Mouse (Mus musculus): ENCODE results near the gene Akt1s1. TPM values are rescaled to one million over a fixed set of nuclear protein-coding genes. Genes with fewer than 3 reads are reported as not detected.
A peak's percentile ranks its signal among the peaks of the same experiment; 100 is the strongest.

Gene Akt1s1
- polyA plus RNA-seq, 1 experiment from 2014 or later: 69.0 TPM

GRCm38 (mm10) chr7:44814952-44815553 lies 33.7 kb upstream of the Akt1s1 start:
- Histone ChIP-seq H3K4me3 (ENCODE audit: low read depth, low read length) (peak overlapping the region; percentile 86), H3K27ac (replicated peaks; ENCODE audit: low read depth, low read length) (peak overlapping the region; percentile 97; the same call in 1 of the 2 replicates), H3K4me2 (ENCODE audit: low read depth, low read length) (peak overlapping the region; percentile 76), H3K9me3 (ENCODE audit: control insufficient read depth, low read length) (no peaks in the 10 kb centered on the region), H3K4me1 (ENCODE audit: control insufficient read depth, insufficient read depth, low read length) (peaks cover 20% of the 10 kb centered on the region), H3K36me3 (ENCODE audit: control insufficient read depth, insufficient read depth, low read length) (peaks cover 18% of the 10 kb centered on the region), H3K27me3 (replicated peaks; ENCODE audit: control insufficient read depth, insufficient read depth, low read length) (no peaks in the 10 kb centered on the region), H3K9ac (ENCODE audit: low read depth, low read length) (peak overlapping the region; percentile 99)
- WGBS: 31% methylated on average over 14 of the region's 14 CpGs
- DNase-seq (ENCODE audit: low spot score) (no peak), ATAC-seq (ENCODE audit: low read depth) (no peak)

- Histone ChIP-seq H3K9me3 (ENCODE audit: control insufficient read depth, low read length) (no peaks in the 10 kb centered on the region), H3K36me3 (ENCODE audit: control insufficient read depth, insufficient read depth, low read length) (peaks cover 18% of the 10 kb centered on the region), H3K9ac (ENCODE audit: low read depth, low read length) (peak within 1 kb of the TSS; percentile 99), H3K4me2 (ENCODE audit: low read depth, low read length) (peak within 1 kb of the TSS; percentile 76), H3K27me3 (replicated peaks; ENCODE audit: control insufficient read depth, insufficient read depth, low read length) (no peaks in the 10 kb centered on the region), H3K27ac (replicated peaks; ENCODE audit: low read depth, low read length) (peak within 1 kb of the TSS; percentile 97), H3K4me3 (ENCODE audit: low read depth, low read length) (peak within 1 kb of the TSS; percentile 86), H3K4me1 (ENCODE audit: control insufficient read depth, insufficient read depth, low read length) (peaks cover 20% of the 10 kb centered on the region)
- under 1% methylated on average over 46 of the region's 62 CpGs for WGBS
- DNase-seq (ENCODE audit: low spot score) (peak; percentile 99), ATAC-seq (ENCODE audit: low read depth) (peak; percentile 94)
Measured at GRCm38 (mm10) chr7:44815721-44816469, 32.9 kb upstream of the Akt1s1 start, which contains the start of the genes Nup62 and Il4i1. Nup62 (plus strand) TSS chr7:44816088. Il4i1 (plus strand) TSS chr7:44816387.

DNA sequence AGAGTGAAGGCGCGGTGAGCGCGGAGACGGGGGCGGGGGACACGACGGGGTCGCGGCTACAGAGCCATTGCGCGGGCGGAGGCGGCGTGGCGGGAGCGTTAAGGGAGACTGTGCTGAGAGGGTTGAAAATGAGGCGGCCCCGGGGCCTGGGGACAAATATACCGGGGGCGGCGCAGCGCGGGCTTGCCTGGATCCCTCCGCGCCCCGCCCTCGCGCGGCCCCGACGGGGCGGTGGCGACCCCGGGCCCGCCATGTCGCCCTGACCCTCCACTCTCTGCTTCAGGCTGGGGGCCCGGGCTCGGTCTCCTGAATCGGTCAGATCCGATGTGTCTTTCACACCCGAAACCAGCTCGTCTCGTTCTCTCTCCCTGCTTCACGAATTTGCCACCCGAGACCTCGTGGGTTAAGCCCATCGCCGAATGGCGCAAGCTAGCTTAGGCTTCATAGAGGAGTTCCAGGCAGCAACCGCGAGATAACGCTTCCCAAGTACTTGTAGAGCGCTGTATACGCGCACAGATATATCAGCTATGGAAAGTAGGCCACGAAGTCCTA lies 32.2 kb upstream of the Akt1s1 start, which contains the start of gene Atf5:
Atf5 (minus strand) TSS at position 189 of the 552 bp plus-strand sequence.
- ATAC-seq (ENCODE audit: low read depth) (peak; percentile 24), DNase-seq (ENCODE audit: low spot score) (peak; percentile 74)
- Histone ChIP-seq H3K9ac (ENCODE audit: low read depth, low read length) (peak within 1 kb of the TSS; percentile 99), H3K4me3 (ENCODE audit: low read depth, low read length) (peak within 1 kb of the TSS; percentile 86), H3K4me2 (ENCODE audit: low read depth, low read length) (peak within 1 kb of the TSS; percentile 76), H3K36me3 (ENCODE audit: control insufficient read depth, insufficient read depth, low read length) (peaks cover 18% of the 10 kb centered on the region), H3K27me3 (replicated peaks; ENCODE audit: control insufficient read depth, insufficient read depth, low read length) (no peaks in the 10 kb centered on the region), H3K27ac (replicated peaks; ENCODE audit: low read depth, low read length) (peak within 1 kb of the TSS; percentile 97), H3K4me1 (ENCODE audit: control insufficient read depth, insufficient read depth, low read length) (peaks cover 20% of the 10 kb centered on the region), H3K9me3 (ENCODE audit: control insufficient read depth, low read length) (no peaks in the 10 kb centered on the region)
- under 1% methylated on average over 22 of the region's 57 CpGs for WGBS

DNA sequence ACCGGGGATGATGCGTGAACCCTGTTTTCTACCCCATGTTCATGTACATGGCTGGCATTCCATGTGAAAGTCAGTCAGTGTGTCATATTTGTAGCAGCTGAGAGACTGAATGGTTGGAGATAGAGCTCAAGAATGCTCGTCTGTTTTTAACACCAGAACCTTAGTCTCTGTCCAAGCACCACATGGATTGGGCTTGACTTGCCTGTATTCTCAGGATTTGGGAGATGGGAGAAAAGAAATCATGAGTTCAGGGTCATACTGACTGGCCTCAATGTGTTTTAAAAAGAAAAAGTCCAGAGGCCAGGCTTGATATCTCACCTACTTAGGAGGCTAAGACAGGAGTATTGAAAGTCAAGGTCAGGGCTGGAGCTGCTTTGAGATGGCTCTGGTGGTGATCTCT lies 31.4 kb upstream of the Akt1s1 start:
- no peak for ATAC-seq (ENCODE audit: low read depth)
- Histone ChIP-seq H3K4me3 (ENCODE audit: low read depth, low read length) (peak overlapping the region; percentile 86), H3K9ac (ENCODE audit: low read depth, low read length) (peak overlapping the region; percentile 99), H3K4me1 (ENCODE audit: control insufficient read depth, insufficient read depth, low read length) (peaks cover 20% of the 10 kb centered on the region), H3K27ac (replicated peaks; ENCODE audit: low read depth, low read length) (peak overlapping the region; percentile 97), H3K9me3 (ENCODE audit: control insufficient read depth, low read length) (no peaks in the 10 kb centered on the region), H3K4me2 (ENCODE audit: low read depth, low read length) (peak overlapping the region; percentile 76), H3K36me3 (ENCODE audit: control insufficient read depth, insufficient read depth, low read length) (peaks cover 9% of the 10 kb centered on the region), H3K27me3 (replicated peaks; ENCODE audit: control insufficient read depth, insufficient read depth, low read length) (no peaks in the 10 kb centered on the region)
- 30% methylated on average over 3 of the region's 3 CpGs for WGBS
- DNase-seq (ENCODE audit: low spot score): no peak

- H3K4me2 ChIP-seq (ENCODE audit: low read depth, low read length): peak overlapping the region; percentile 76
- H3K27ac ChIP-seq (replicated peaks; ENCODE audit: low read depth, low read length): no peak overlapping the region; the same call in 1 of the 2 replicates
- peaks cover 5% of the 10 kb centered on the region for H3K36me3 ChIP-seq (ENCODE audit: control insufficient read depth, insufficient read depth, low read length)
- ATAC-seq (ENCODE audit: low read depth) (no peak), DNase-seq (ENCODE audit: low spot score) (no peak)
- peak overlapping the region; percentile 86 for H3K4me3 ChIP-seq (ENCODE audit: low read depth, low read length)
- no peaks in the 10 kb centered on the region for H3K9me3 ChIP-seq (ENCODE audit: control insufficient read depth, low read length)
- H3K27me3 ChIP-seq (replicated peaks; ENCODE audit: control insufficient read depth, insufficient read depth, low read length): no peaks in the 10 kb centered on the region
- peaks cover 20% of the 10 kb centered on the region for H3K4me1 ChIP-seq (ENCODE audit: control insufficient read depth, insufficient read depth, low read length)
- peak overlapping the region; percentile 99 for H3K9ac ChIP-seq (ENCODE audit: low read depth, low read length)
- WGBS: 49% methylated on average over 2 of the region's 2 CpGs
Measured at GRCm38 (mm10) chr7:44818164-44818563, 30.6 kb upstream of the Akt1s1 start.

GRCm38 (mm10) chr7:44818751-44819235 lies 30.0 kb upstream of the Akt1s1 start:
- peaks cover 20% of the 10 kb centered on the region for H3K4me1 ChIP-seq (ENCODE audit: control insufficient read depth, insufficient read depth, low read length)
- peaks cover 4% of the 10 kb centered on the region for H3K36me3 ChIP-seq (ENCODE audit: control insufficient read depth, insufficient read depth, low read length)
- H3K4me2 ChIP-seq (ENCODE audit: low read depth, low read length): peak overlapping the region; percentile 76
- 37% methylated on average over 6 of the region's 6 CpGs for WGBS
- H3K27me3 ChIP-seq (replicated peaks; ENCODE audit: control insufficient read depth, insufficient read depth, low read length): no peaks in the 10 kb centered on the region
- H3K4me3 ChIP-seq (ENCODE audit: low read depth, low read length): peak overlapping the region; percentile 86
- ATAC-seq (ENCODE audit: low read depth) (no peak), DNase-seq (ENCODE audit: low spot score) (peak; percentile 60)
- H3K9ac ChIP-seq (ENCODE audit: low read depth, low read length): peak overlapping the region; percentile 99
- no peaks in the 10 kb centered on the region for H3K9me3 ChIP-seq (ENCODE audit: control insufficient read depth, low read length)
- no peak overlapping the region; the same call in 1 of the 2 replicates for H3K27ac ChIP-seq (replicated peaks; ENCODE audit: low read depth, low read length)

DNA sequence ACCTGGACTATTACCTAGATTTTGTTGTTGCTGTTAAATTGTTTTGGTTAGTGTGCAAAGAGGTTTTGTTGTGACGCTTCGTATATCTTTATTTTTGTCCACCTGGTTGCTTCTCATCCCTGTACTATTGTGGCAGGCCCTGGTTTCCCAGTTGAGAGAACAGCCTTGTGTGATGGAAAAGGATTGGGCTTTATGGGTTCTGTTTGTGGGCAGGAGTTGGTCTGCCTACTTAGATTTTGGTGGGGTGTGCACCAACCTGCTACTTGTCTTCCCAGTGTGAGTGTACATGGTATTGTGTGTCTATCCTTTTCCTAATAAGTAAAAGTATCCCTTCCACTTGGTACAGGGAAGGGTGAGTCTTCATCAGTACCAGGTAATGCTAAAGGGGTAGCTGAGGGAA lies 29.4 kb upstream of the Akt1s1 start:
- WGBS: 89% methylated on average over 2 of the region's 2 CpGs
- DNase-seq (ENCODE audit: low spot score): no peak
- Histone ChIP-seq H3K27ac (replicated peaks; ENCODE audit: low read depth, low read length) (no peak overlapping the region), H3K4me2 (ENCODE audit: low read depth, low read length) (peak overlapping the region; percentile 76), H3K9me3 (ENCODE audit: control insufficient read depth, low read length) (no peaks in the 10 kb centered on the region), H3K9ac (ENCODE audit: low read depth, low read length) (0 out of 2 replicates have a peak overlapping the region, but pooled peaks have one; percentile 99), H3K4me3 (ENCODE audit: low read depth, low read length) (0 out of 2 replicates have a peak overlapping the region, but pooled peaks have one; percentile 86), H3K27me3 (replicated peaks; ENCODE audit: control insufficient read depth, insufficient read depth, low read length) (no peaks in the 10 kb centered on the region), H3K36me3 (ENCODE audit: control insufficient read depth, insufficient read depth, low read length) (no peaks in the 10 kb centered on the region), H3K4me1 (ENCODE audit: control insufficient read depth, insufficient read depth, low read length) (peaks cover 20% of the 10 kb centered on the region)
- no peak for ATAC-seq (ENCODE audit: low read depth)

GRCm38 (mm10) chr7:44819863-44820262 lies 28.9 kb upstream of the Akt1s1 start:
- ATAC-seq (ENCODE audit: low read depth) (no peak), DNase-seq (ENCODE audit: low spot score) (no peak)
- H3K4me3 ChIP-seq (ENCODE audit: low read depth, low read length): 0 out of 2 replicates have a peak overlapping the region, but pooled peaks have one; percentile 86
- H3K9ac ChIP-seq (ENCODE audit: low read depth, low read length): no peak overlapping the region
- no peak overlapping the region for H3K4me2 ChIP-seq (ENCODE audit: low read depth, low read length)
- 61% methylated on average over 5 of the region's 5 CpGs for WGBS
- H3K36me3 ChIP-seq (ENCODE audit: control insufficient read depth, insufficient read depth, low read length): no peaks in the 10 kb centered on the region
- H3K4me1 ChIP-seq (ENCODE audit: control insufficient read depth, insufficient read depth, low read length): peaks cover 20% of the 10 kb centered on the region
- H3K27me3 ChIP-seq (replicated peaks; ENCODE audit: control insufficient read depth, insufficient read depth, low read length): no peaks in the 10 kb centered on the region
- no peaks in the 10 kb centered on the region for H3K9me3 ChIP-seq (ENCODE audit: control insufficient read depth, low read length)
- no peak overlapping the region for H3K27ac ChIP-seq (replicated peaks; ENCODE audit: low read depth, low read length)
